Mouse (Mus musculus): ENCODE data around the gene Sirt3. TPM values are rescaled to one million over a fixed set of nuclear protein-coding genes. Genes with fewer than 3 reads are reported as not detected.

The Sirt3 gene
- polyA plus RNA-seq, 1 experiment from 2014 or later = 21.6 TPM

DNA sequence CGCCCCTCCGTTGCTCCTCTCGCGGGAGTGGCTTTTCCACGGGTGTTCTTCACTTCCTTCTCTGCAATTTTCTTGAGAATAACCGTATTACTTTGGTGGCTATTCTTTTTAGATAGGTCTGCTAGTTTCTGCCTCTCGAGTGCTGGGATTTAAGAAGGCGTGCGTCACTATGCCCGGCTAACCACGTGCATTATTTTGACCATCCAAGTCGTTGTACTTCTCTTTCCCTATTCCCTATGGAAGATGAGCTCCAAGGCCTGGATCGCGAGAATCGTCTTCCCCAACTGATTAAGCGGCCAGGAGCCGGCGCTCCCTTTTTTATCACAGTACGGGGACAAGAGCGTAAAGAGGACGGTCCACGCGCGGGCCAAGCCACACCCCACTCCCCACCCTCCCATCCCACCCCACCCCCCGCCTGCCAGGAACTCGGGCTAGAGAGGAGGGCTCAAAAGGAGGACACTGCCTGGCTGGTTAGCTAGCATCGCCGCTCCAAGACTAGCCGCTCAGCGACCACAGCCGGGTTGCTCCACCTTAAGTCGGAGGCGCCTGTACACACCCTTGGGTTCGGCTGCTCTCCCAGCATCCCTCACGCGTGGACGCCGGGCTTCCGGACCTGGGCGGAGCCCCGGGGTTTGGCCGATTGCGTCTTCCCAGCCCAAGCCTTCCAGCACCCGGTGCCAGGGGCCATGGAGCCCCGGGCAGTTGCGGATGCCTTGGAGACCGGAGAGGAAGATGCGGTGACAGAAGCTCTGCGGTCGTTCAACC, 25.1 kb downstream of the Sirt3 start, which contains the start of gene Ric8a:
TSS of gene Ric8a (plus strand) at position 173 of the 765 bp plus-strand sequence.
- ATAC-seq (ENCODE audit: low FRiP score) = peak; percentile 83
- Histone ChIP-seq H3K27ac (ENCODE audit: low read depth, low read length) (peak within 1 kb of the TSS; percentile 84), H3K4me1 (ENCODE audit: control insufficient read depth, insufficient read depth, low read length) (peaks cover 17% of the 10 kb centered on the region), H3K27me3 (ENCODE audit: control insufficient read depth, insufficient read depth, low read length) (no peaks in the 10 kb centered on the region), H3K9me3 (ENCODE audit: control insufficient read depth, low read length) (no peaks in the 10 kb centered on the region), H3K36me3 (ENCODE audit: control insufficient read depth, insufficient read depth, low read length) (peaks cover 5% of the 10 kb centered on the region), H3K4me2 (peak within 1 kb of the TSS; percentile 99), H3K9ac (ENCODE audit: low read length) (peak within 1 kb of the TSS; percentile 92), H3K4me3 (ENCODE audit: low read depth, low read length) (peak within 1 kb of the TSS; percentile 75)
- WGBS = under 1% methylated on average over 49 of the region's 50 CpGs
- DNase-seq (ENCODE audit: low spot score, missing footprints) = peak; percentile 95

DNA sequence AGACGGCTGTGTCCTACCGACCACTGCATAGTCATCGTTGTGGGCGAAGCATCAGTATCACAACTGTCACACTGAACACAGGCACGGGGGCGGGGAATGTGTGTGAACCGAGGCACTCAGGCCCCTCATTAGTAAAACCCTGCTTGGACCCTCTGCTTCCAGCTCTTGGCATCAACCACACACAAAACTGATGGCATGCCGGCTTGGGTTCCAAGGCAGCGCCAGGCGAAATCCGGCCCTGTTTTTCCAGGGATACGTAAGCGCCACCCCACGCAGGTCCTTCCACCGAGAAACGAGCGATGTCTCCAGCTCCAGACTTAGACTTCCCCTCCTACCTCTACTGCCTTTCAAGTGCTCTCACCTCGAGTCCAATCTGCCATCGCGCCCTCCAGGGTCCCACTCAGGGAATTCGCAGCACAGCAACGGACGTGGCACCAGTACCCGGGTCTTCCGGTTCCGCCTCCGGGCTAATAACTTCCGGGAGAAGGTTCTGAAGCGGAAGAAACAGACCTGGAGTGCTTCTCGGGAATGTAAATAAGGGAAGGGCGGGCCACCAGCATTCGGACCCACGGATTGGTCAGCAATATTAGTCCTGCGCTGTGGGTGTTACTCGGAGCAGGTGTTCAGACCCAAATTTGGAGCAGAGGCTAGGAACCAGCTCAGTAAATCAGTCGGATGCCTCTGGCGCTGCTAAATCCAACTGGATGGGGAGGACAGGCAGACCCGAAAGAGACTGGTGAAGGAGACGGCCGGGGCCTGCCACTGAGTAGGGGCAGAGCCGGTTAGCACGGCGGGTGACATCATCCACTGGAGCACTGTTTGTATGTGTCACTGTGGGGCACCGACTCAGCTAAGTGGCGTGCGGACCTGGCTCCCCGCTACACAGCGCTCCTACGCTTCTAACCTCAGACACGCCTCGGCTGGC, 26.0 kb downstream of the Sirt3 start, which contains the start of gene Gm45785:
TSS of gene Gm45785 (minus strand) at position 472 of the 925 bp plus-strand sequence.
- peak within 1 kb of the TSS; percentile 92 for H3K9ac ChIP-seq (ENCODE audit: low read length)
- peaks cover 17% of the 10 kb centered on the region for H3K4me1 ChIP-seq (ENCODE audit: control insufficient read depth, insufficient read depth, low read length)
- peak within 1 kb of the TSS; percentile 99 for H3K4me2 ChIP-seq
- H3K4me3 ChIP-seq (ENCODE audit: low read depth, low read length) = peak within 1 kb of the TSS; percentile 75
- H3K36me3 ChIP-seq (ENCODE audit: control insufficient read depth, insufficient read depth, low read length) = peaks cover 4% of the 10 kb centered on the region
- WGBS = 2% methylated on average over 51 of the region's 51 CpGs
- no peaks in the 10 kb centered on the region for H3K27me3 ChIP-seq (ENCODE audit: control insufficient read depth, insufficient read depth, low read length)
- H3K9me3 ChIP-seq (ENCODE audit: control insufficient read depth, low read length) = no peaks in the 10 kb centered on the region
- peak within 1 kb of the TSS; percentile 84 for H3K27ac ChIP-seq (ENCODE audit: low read depth, low read length)
- DNase-seq (ENCODE audit: low spot score, missing footprints) (peak; percentile 97), ATAC-seq (ENCODE audit: low FRiP score) (peak; percentile 78)

DNA sequence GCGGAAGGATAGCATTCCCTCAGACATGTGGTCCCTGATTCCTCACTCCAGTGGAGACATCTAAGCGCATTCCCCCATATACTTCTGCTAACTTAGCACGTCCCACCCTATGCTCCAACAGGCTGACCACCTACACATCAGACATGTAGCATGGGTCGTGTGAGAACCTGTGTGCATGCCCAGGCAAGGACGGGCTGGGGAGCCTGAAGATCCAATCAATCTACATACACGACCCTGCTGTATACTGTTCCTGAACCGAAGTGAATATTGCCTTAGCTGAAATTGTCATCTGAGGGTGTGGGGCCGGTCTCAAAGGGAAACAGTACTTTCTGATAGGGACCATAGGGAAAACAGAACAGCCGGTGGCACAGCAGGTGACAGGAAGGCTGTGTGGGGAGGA, 26.9 kb downstream of the Sirt3 start:
- Histone ChIP-seq H3K4me3 (ENCODE audit: low read depth, low read length) (peak overlapping the region; percentile 75), H3K27ac (ENCODE audit: low read depth, low read length) (no peak overlapping the region), H3K27me3 (ENCODE audit: control insufficient read depth, insufficient read depth, low read length) (no peaks in the 10 kb centered on the region), H3K4me1 (ENCODE audit: control insufficient read depth, insufficient read depth, low read length) (peaks cover 17% of the 10 kb centered on the region), H3K36me3 (ENCODE audit: control insufficient read depth, insufficient read depth, low read length) (peaks cover 4% of the 10 kb centered on the region), H3K9ac (ENCODE audit: low read length) (peak overlapping the region; percentile 92; the same call in 1 of the 2 replicates), H3K9me3 (ENCODE audit: control insufficient read depth, low read length) (no peaks in the 10 kb centered on the region), H3K4me2 (peak overlapping the region; percentile 99)
- ATAC-seq (ENCODE audit: low FRiP score) = no peak
- WGBS = 74% methylated on average over 9 of the region's 9 CpGs
- DNase-seq (ENCODE audit: low spot score, missing footprints) = peak; percentile 61

DNA sequence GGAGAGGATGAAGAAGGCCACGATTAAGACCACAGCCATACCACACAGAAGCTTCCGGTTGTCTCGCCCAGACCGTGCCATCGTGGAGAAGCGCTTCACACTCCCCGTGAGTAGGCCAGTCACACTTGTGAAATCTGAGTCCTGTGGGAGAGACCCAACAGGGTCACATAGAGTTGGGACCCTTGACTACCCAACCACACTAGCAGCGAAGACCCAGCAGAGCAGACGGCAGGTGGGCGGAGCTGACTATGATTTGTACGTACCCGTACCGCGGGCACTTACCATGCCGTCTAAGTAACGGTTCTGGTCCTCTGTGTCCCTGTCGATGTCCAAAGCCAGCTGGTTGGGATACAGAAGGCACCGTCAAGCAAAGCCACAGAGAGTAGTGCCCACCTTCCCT, 27.6 kb downstream of the Sirt3 start:
- Histone ChIP-seq H3K36me3 (ENCODE audit: control insufficient read depth, insufficient read depth, low read length) (peaks cover 4% of the 10 kb centered on the region), H3K27ac (ENCODE audit: low read depth, low read length) (no peak overlapping the region), H3K4me1 (ENCODE audit: control insufficient read depth, insufficient read depth, low read length) (peaks cover 17% of the 10 kb centered on the region), H3K4me3 (ENCODE audit: low read depth, low read length) (no peak overlapping the region), H3K27me3 (ENCODE audit: control insufficient read depth, insufficient read depth, low read length) (no peaks in the 10 kb centered on the region), H3K4me2 (no peak overlapping the region), H3K9me3 (ENCODE audit: control insufficient read depth, low read length) (no peaks in the 10 kb centered on the region), H3K9ac (ENCODE audit: low read length) (no peak overlapping the region)
- 93% methylated on average over 18 of the region's 18 CpGs for WGBS
- DNase-seq (ENCODE audit: low spot score, missing footprints) (no peak), ATAC-seq (ENCODE audit: low FRiP score) (no peak)

DNA sequence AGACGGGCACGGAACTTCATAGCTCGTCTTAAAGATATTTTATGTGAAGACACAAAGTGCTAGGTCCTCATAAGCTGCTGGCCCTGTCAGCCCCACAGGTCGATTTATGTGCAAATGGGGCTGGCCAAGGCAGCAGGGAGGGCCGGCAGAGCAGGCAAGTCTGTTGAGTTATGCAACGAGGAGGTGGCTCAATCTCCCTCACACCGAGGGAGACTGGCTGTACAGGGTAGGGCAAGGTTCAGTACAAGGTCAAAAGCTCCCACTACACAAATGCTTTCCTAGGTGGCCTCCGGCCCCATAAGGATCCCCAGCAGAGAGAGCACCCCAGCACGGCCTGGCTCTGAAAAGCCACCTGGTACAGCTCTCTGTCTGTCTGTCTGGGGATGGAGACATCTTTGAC, 28.7 kb downstream of the Sirt3 start:
- Histone ChIP-seq H3K9ac (ENCODE audit: low read length) (no peak overlapping the region), H3K36me3 (ENCODE audit: control insufficient read depth, insufficient read depth, low read length) (peaks cover 4% of the 10 kb centered on the region), H3K27ac (ENCODE audit: low read depth, low read length) (no peak overlapping the region), H3K4me1 (ENCODE audit: control insufficient read depth, insufficient read depth, low read length) (peaks cover 14% of the 10 kb centered on the region), H3K9me3 (ENCODE audit: control insufficient read depth, low read length) (no peaks in the 10 kb centered on the region), H3K4me2 (no peak overlapping the region), H3K27me3 (ENCODE audit: control insufficient read depth, insufficient read depth, low read length) (no peaks in the 10 kb centered on the region), H3K4me3 (ENCODE audit: low read depth, low read length) (no peak overlapping the region)
- DNase-seq (ENCODE audit: low spot score, missing footprints) (no peak), ATAC-seq (ENCODE audit: low FRiP score) (no peak)
- 83% methylated on average over 9 of the region's 9 CpGs for WGBS

DNA sequence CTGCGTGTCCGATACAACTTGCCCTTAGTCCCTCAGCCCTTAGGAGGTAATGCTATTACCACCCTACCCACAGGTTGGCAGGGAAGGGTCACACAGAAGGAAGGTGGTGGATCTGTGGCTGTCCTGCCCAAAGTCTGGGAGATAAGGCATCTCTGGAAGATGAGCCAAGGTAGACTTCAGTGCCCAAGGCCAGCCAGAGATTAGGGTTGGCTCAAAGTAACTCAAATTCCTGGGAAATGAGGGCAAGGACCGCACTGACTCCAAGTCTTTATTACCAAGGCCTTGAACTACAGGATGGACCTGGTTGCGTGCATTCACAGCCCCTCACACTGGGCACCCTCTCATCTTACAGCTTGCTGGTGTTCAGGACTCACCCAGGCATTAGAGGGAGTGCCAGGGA, 30.2 kb downstream of the Sirt3 start:
- H3K27ac ChIP-seq (ENCODE audit: low read depth, low read length) = no peak overlapping the region
- peaks cover 4% of the 10 kb centered on the region for H3K36me3 ChIP-seq (ENCODE audit: control insufficient read depth, insufficient read depth, low read length)
- ATAC-seq (ENCODE audit: low FRiP score) = no peak
- no peak overlapping the region for H3K4me3 ChIP-seq (ENCODE audit: low read depth, low read length)
- no peak overlapping the region for H3K9ac ChIP-seq (ENCODE audit: low read length)
- peak; percentile 23 for DNase-seq (ENCODE audit: low spot score, missing footprints)
- H3K9me3 ChIP-seq (ENCODE audit: control insufficient read depth, low read length) = no peaks in the 10 kb centered on the region
- H3K4me1 ChIP-seq (ENCODE audit: control insufficient read depth, insufficient read depth, low read length) = peaks cover 7% of the 10 kb centered on the region
- 95% methylated on average over 4 of the region's 4 CpGs for WGBS
- H3K4me2 ChIP-seq = no peak overlapping the region
- no peaks in the 10 kb centered on the region for H3K27me3 ChIP-seq (ENCODE audit: control insufficient read depth, insufficient read depth, low read length)

DNA sequence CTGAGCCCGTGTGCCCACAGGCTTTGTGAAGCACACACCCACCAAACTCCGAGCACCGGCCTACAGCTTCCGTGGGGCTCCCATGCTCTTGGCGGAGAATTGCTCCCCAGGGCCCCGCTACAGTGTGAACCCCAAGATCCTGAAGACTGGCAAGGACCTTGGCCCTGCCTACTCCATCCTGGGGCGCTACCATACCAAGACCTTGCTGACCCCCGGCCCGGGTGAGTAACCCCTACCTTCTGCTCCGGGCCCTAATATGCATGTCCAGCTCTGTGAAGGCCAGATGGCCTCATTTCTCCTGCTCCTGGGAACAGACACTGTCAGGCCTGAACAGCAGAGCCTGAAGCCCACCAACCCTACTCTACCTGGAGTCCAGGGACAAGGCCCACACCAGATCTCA, 33.5 kb downstream of the Sirt3 start:
- peak; percentile 65 for DNase-seq (ENCODE audit: low spot score, missing footprints)
- Histone ChIP-seq H3K9me3 (ENCODE audit: control insufficient read depth, low read length) (no peaks in the 10 kb centered on the region), H3K4me1 (ENCODE audit: control insufficient read depth, insufficient read depth, low read length) (no peaks in the 10 kb centered on the region; the same call in 1 of the 2 replicates), H3K36me3 (ENCODE audit: control insufficient read depth, insufficient read depth, low read length) (peaks cover 4% of the 10 kb centered on the region; the same call in 1 of the 2 replicates), H3K27ac (ENCODE audit: low read depth, low read length) (no peak overlapping the region), H3K4me2 (no peak overlapping the region), H3K27me3 (ENCODE audit: control insufficient read depth, insufficient read depth, low read length) (no peaks in the 10 kb centered on the region), H3K4me3 (ENCODE audit: low read depth, low read length) (no peak overlapping the region), H3K9ac (ENCODE audit: low read length) (no peak overlapping the region)
- ATAC-seq (ENCODE audit: low FRiP score) = no peak
- 93% methylated on average over 10 of the region's 10 CpGs for WGBS

DNA sequence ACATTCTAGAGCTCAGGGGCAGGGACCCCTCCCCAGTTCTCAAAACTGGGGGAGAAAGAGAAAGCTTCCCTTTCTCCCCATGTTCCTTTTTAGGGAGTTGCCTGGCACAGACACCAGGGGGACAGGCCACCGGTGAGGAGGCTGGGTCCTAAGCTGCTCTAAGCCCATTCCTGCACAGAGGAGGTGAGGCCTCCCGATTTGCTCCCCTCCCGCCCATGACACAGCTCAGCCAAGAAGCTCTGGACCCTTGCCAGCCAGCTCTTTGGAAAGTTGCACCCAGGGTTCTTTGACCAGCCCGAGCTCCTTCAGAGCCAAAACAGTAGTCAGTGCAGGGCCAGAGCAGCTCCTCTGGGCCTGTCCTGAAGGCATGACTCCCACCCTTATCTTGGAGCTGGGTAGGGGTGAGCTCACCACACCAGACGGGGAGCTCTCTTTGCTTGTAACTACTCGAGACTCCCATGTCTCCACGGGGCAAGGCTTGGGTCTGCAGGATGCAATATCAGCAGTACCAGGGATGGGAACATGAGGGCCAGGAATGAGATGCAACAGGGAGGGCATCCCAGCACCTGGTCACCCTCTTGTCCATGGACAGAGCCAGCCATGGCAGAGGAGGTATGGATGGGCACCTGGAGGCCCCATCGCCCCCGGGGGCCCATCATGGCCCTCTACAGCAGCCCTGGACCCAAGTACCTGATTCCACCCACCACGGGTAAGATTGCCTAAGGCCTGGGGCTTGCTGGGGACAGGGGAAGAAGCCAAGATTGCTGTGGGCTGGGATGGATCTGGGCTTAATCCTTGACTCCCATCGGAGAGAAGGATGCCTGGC, 34.1 kb downstream of the Sirt3 start, which contains the start of gene Odf3:
TSS of gene Odf3 (plus strand) at position 51 of the 826 bp plus-strand sequence.
- Histone ChIP-seq H3K4me1 (ENCODE audit: control insufficient read depth, insufficient read depth, low read length) (no peaks in the 10 kb centered on the region; the same call in 1 of the 2 replicates), H3K36me3 (ENCODE audit: control insufficient read depth, insufficient read depth, low read length) (peaks cover 4% of the 10 kb centered on the region; the same call in 1 of the 2 replicates), H3K9ac (ENCODE audit: low read length) (no peak within 1 kb of the TSS), H3K27me3 (ENCODE audit: control insufficient read depth, insufficient read depth, low read length) (no peaks in the 10 kb centered on the region), H3K4me2 (no peak within 1 kb of the TSS), H3K27ac (ENCODE audit: low read depth, low read length) (no peak within 1 kb of the TSS), H3K9me3 (ENCODE audit: control insufficient read depth, low read length) (no peaks in the 10 kb centered on the region), H3K4me3 (ENCODE audit: low read depth, low read length) (no peak within 1 kb of the TSS)
- ATAC-seq (ENCODE audit: low FRiP score) (no peak), DNase-seq (ENCODE audit: low spot score, missing footprints) (peak; percentile 51)
- WGBS = 74% methylated on average over 11 of the region's 11 CpGs
